Mouse (Mus musculus): ENCODE results near the gene Mpped1.

DNA sequence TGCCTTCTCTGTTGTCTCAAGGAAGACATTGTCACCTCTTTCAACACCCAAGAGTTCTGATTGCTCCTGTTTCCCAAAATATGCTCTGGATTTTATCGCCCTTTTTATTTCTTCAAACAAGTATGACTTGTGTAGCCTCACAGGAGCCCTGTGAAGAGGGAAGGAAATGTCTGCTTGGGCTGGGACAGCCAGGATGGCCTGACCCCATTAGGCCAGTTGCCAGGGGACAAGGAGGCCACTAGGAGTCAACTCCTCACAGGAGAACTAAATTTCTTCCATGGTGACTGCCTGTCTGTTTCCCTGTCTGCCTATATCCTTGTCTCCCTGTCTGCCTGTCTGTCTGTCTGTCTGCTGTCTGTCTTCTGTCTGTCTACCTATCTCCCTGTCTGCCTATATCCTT, 37.2 kb upstream of the Mpped1 start:
- no peak for TF ChIP-seq GATA1 (IDR thresholded peaks at IDR 0.05; ENCODE audit: borderline replicate concordance, low read length)
- TF ChIP-seq CTCF (IDR thresholded peaks at IDR 0.05; ENCODE audit: low read depth, low read length) = no peak
- TF ChIP-seq POLR2AphosphoS5 (IDR thresholded peaks at IDR 0.05; ENCODE audit: insufficient replicate concordance, low read depth, low read length) = no peak
